Mouse (Mus musculus) ES-Bruce4 (cell line): Measurements from ENCODE around the gene Ccdc82. TPM values are rescaled to one million over a fixed set of nuclear protein-coding genes. Genes with fewer than 3 reads are reported as not detected.

Source experiments
- H3K27ac ChIP-seq: 2 replicates; pipeline ENCODE4 v1.5.1; 2012; ENCODE audit warnings: low read length, inconsistent platforms; ENCODE audit not compliant: insufficient read depth
- H3K27me3 ChIP-seq: 2 replicates; pipeline ENCODE4 v1.6.1; 2012; ENCODE audit warnings: mild to moderate bottlenecking, low read length, inconsistent platforms; ENCODE audit not compliant: control insufficient read depth, poor library complexity, insufficient read depth, severe bottlenecking
- H3K36me3 ChIP-seq: 2 replicates; pipeline ENCODE4 v1.6.1; 2012; ENCODE audit warnings: inconsistent platforms, mild to moderate bottlenecking, low read length, moderate library complexity; ENCODE audit not compliant: control insufficient read depth, poor library complexity, insufficient read depth, severe bottlenecking
- H3K4me1 ChIP-seq: one replicate; pipeline ENCODE4 v1.8.1; 2011; ENCODE audit warnings: low read length; ENCODE audit not compliant: control insufficient read depth, insufficient read depth
- H3K4me3 ChIP-seq: 2 replicates; pipeline ENCODE4 v1.5.1; 2011; ENCODE audit warnings: low read depth, mild to moderate bottlenecking, low read length
- H3K9ac ChIP-seq: 2 replicates; pipeline ENCODE4 v1.6.1; 2012; ENCODE audit warnings: low read depth, mild to moderate bottlenecking, inconsistent platforms; ENCODE audit not compliant: poor library complexity, severe bottlenecking
- H3K9me3 ChIP-seq: replicated peaks from 2 replicates; pipeline ENCODE4 v1.6.1; 2012; ENCODE audit warnings: mild to moderate bottlenecking, low read length, inconsistent platforms; ENCODE audit not compliant: control insufficient read depth, poor library complexity, insufficient read depth, severe bottlenecking
- CTCF ChIP-seq: IDR thresholded peaks from one replicate; pipeline ENCODE4 v1.8.1; 2011; ENCODE audit warnings: low read depth, low read length
- EP300 ChIP-seq: IDR thresholded peaks from 2 replicates; pipeline ENCODE4 v1.6.1; 2011; ENCODE audit warnings: low read depth, low read length; ENCODE audit not compliant: insufficient read depth
- POLR2A ChIP-seq: IDR thresholded peaks from one replicate; pipeline ENCODE4 v1.8.1; 2011; ENCODE audit warnings: low read length; ENCODE audit not compliant: insufficient read depth
- polyA plus RNA-seq: library from polyadenylated mRNA; stranded (reverse); fragments of >200 nt; gene quantifications from 2 replicates; pipeline ENCODE4 v1.2.4, GENCODE M21; 2011; ENCODE audit warnings: low read depth; ENCODE audit not compliant: missing spikeins, insufficient read depth, insufficient read length

The Ccdc82 gene
- polyA plus RNA-seq, 1 experiment: 4.8 TPM

DNA sequence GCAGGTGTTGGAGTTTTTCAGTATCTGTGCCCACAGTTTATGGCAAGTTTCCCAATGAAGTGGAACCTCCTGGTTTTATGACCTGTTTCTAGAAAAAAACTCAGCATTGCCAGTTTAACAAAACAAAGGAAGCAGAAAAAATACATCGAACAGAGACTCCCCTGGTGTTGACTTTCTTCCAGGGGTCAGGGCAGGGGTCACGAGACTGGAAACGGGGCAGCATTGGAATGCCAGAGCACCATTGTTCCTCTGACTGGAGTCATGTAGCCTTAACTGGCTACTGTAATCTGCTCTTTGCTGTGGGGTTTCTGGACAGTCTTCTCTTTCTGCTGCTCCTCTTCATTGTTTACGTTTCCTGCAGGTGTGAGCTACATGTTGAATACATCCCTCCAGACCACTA lies 16.2 kb upstream of the Ccdc82 start:
- no peaks in the 10 kb centered on the region for H3K27me3 ChIP-seq
- no peak for TF ChIP-seq POLR2A
- no peak for TF ChIP-seq CTCF
- no peak for TF ChIP-seq EP300
- H3K9me3 ChIP-seq: 0 out of 2 replicates have a peak, but pooled peaks cover 2% of the 10 kb centered on the region
- H3K4me1 ChIP-seq: no peaks in the 10 kb centered on the region
- H3K36me3 ChIP-seq: no peaks in the 10 kb centered on the region
- no peak overlapping the region for H3K27ac ChIP-seq
- no peak overlapping the region for H3K4me3 ChIP-seq
- H3K9ac ChIP-seq: no peak overlapping the region

DNA sequence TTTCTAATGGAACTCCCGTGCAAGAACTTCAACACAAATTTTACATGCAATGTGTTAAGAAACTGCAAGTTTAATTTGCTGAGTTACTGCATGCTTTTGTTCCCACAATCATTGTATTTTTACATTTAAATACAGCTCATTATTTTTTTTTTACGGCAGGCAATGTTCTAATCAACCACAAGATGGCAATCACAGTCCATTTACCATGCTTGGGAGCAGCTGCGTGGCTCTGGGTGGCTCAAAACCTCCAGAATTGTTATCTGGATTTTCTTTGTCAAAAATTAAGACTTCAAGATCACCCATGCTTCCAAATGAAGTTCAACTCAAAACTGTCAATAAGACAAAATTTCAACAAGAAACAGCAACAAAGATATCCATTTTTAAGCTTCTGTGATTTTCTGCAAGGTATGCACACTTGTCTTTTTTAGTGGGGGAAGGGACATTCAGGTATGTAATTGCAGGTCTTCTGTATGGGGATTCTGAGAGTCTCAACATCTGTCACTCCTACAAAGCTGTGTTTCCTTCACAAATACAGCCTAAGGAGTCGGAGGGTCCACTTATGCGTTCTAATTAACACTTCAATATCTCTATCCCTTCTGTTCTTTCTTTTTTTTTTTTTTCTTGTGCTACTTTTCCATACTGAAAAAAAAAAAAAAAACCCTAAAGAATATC lies 15.1 kb upstream of the Ccdc82 start:
- no peaks in the 10 kb centered on the region for H3K4me1 ChIP-seq
- 0 out of 2 replicates have a peak, but pooled peaks cover 2% of the 10 kb centered on the region for H3K9me3 ChIP-seq
- H3K36me3 ChIP-seq: no peaks in the 10 kb centered on the region
- TF ChIP-seq EP300 (no peak), CTCF (peak; percentile 15)
- no peak overlapping the region for H3K9ac ChIP-seq
- H3K4me3 ChIP-seq: no peak overlapping the region
- no peaks in the 10 kb centered on the region for H3K27me3 ChIP-seq
- H3K27ac ChIP-seq: no peak overlapping the region

- Histone ChIP-seq H3K27ac (no peak overlapping the region), H3K9ac (no peak overlapping the region), H3K27me3 (no peaks in the 10 kb centered on the region), H3K4me1 (no peaks in the 10 kb centered on the region), H3K9me3 (no peaks in the 10 kb centered on the region), H3K36me3 (no peaks in the 10 kb centered on the region), H3K4me3 (no peak overlapping the region)
- TF ChIP-seq POLR2A (no peak), CTCF (no peak), EP300 (no peak)
Measured at GRCm38 (mm10) chr9:13242321-13242720, 4.4 kb upstream of the Ccdc82 start.

DNA sequence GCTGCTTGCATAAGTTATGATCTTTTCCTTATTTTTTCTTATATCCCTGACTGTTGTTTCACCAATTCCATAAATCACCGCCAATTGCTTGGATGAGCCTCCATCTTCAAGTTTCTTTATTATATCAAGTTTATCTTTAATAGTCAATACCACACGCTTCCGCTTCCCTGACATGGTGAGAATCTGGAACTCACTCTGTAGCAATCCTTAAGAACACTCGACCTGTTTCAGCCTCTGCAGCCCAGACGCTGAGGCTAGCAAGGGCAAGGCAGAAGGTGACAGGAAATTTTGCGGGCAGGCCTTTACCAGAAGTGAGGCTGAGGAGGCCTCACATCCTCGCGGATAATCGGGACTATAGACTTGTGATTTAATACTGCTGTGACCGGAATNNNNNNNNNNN lies 1.3 kb upstream of the Ccdc82 start, which contains the start of gene Jrkl:
Gene Jrkl (minus strand): TSS at position 349 of the 400 bp plus-strand sequence.
- no peaks in the 10 kb centered on the region for H3K36me3 ChIP-seq
- H3K4me3 ChIP-seq: peak within 1 kb of the TSS; percentile 98
- H3K4me1 ChIP-seq: no peaks in the 10 kb centered on the region
- H3K27ac ChIP-seq: peak within 1 kb of the TSS; percentile 56
- H3K9me3 ChIP-seq: no peaks in the 10 kb centered on the region
- H3K27me3 ChIP-seq: no peaks in the 10 kb centered on the region
- peak within 1 kb of the TSS; percentile 82 for H3K9ac ChIP-seq
- TF ChIP-seq POLR2A (no peak), EP300 (no peak), CTCF (no peak)

GRCm38 (mm10) chr9:13248104-13248503 lies 1.3 kb downstream of the Ccdc82 start:
- no peaks in the 10 kb centered on the region for H3K27me3 ChIP-seq
- TF ChIP-seq EP300 (no peak), CTCF (no peak)
- H3K4me3 ChIP-seq: no peak overlapping the region
- H3K36me3 ChIP-seq: no peaks in the 10 kb centered on the region
- H3K27ac ChIP-seq: no peak overlapping the region
- no peaks in the 10 kb centered on the region for H3K9me3 ChIP-seq
- no peak overlapping the region for H3K9ac ChIP-seq
- no peaks in the 10 kb centered on the region for H3K4me1 ChIP-seq

GRCm38 (mm10) chr9:13251251-13251650 lies 4.5 kb downstream of the Ccdc82 start:
- H3K9me3 ChIP-seq: no peaks in the 10 kb centered on the region
- no peak overlapping the region for H3K9ac ChIP-seq
- no peaks in the 10 kb centered on the region for H3K36me3 ChIP-seq
- H3K4me3 ChIP-seq: no peak overlapping the region
- TF ChIP-seq POLR2A (no peak), CTCF (no peak), EP300 (no peak)
- no peaks in the 10 kb centered on the region for H3K27me3 ChIP-seq
- H3K27ac ChIP-seq: no peak overlapping the region
- no peaks in the 10 kb centered on the region for H3K4me1 ChIP-seq
